Mouse (Mus musculus): ENCODE measurements at regions not wholly inside any gene's neighbourhood (a gene's known extent, or its start where the extent isn't known, plus 50 kb on each side); places are given as distances from the start of the nearest gene placed in this dataset.

- TF ChIP-seq CTCF (IDR thresholded peaks at IDR 0.05; ENCODE audit: low read depth) (no peak), EP300 (IDR thresholded peaks at IDR 0.05; ENCODE audit: low read depth) (no peak)
Measured at GRCm38 (mm10) chr6:36108830-36109229, 279.1 kb upstream of the Chrm2 start.
